Mouse (Mus musculus) forelimb bud, embryonic 11.5 days (tissue): ENCODE results near the gene Car5a.

Source experiments
- DNase-seq: peaks from one replicate; pipeline ENCODE4 v3.0.0-alpha.2; 2012; ENCODE audit warnings: low read depth, low spot score

The Car5a gene

GRCm38 (mm10) chr8:121906542-121907512 is 37.9 kb downstream of the Car5a start:
- peak; percentile 37 for DNase-seq

- no peak for DNase-seq
Measured at GRCm38 (mm10) chr8:121905864-121906263, 38.8 kb downstream of the Car5a start.

GRCm38 (mm10) chr8:121905420-121905819 is 39.3 kb downstream of the Car5a start:
- DNase-seq, result no peak

- DNase-seq, result no peak
Measured at GRCm38 (mm10) chr8:121904999-121905398, 39.7 kb downstream of the Car5a start.

GRCm38 (mm10) chr8:121903977-121904376 is 40.7 kb downstream of the Car5a start:
- no peak for DNase-seq

- peak; percentile 24 for DNase-seq
Measured at GRCm38 (mm10) chr8:121901498-121902236, 43.0 kb downstream of the Car5a start.

- no peak for DNase-seq
Measured at GRCm38 (mm10) chr8:121899180-121900044, 45.3 kb downstream of the Car5a start.

GRCm38 (mm10) chr8:121898401-121898931 is 46.2 kb downstream of the Car5a start:
- peak; percentile 70 for DNase-seq

- peak; percentile 55 for DNase-seq
Measured at GRCm38 (mm10) chr8:121897871-121898381, 46.8 kb downstream of the Car5a start.

GRCm38 (mm10) chr8:121897205-121897604 is 47.5 kb downstream of the Car5a start:
- DNase-seq, result no peak

- DNase-seq, result no peak
Measured at GRCm38 (mm10) chr8:121896476-121897145, 48.1 kb downstream of the Car5a start.

GRCm38 (mm10) chr8:121895910-121896309 is 48.8 kb downstream of the Car5a start:
- no peak for DNase-seq

- no peak for DNase-seq
Measured at GRCm38 (mm10) chr8:121892875-121893274, 51.8 kb downstream of the Car5a start.

- no peak for DNase-seq
Measured at GRCm38 (mm10) chr8:121889810-121890785, 54.6 kb downstream of the Car5a start.

- no peak for DNase-seq
Measured at GRCm38 (mm10) chr8:121889317-121889716, 55.4 kb downstream of the Car5a start.

GRCm38 (mm10) chr8:121887547-121887946 is 57.2 kb downstream of the Car5a start:
- no peak for DNase-seq

- DNase-seq, result no peak
Measured at GRCm38 (mm10) chr8:121885433-121885832, 59.3 kb downstream of the Car5a start.

- no peak for DNase-seq
Measured at GRCm38 (mm10) chr8:121885001-121885400, 59.7 kb downstream of the Car5a start.

GRCm38 (mm10) chr8:121884181-121884580 is 60.5 kb downstream of the Car5a start:
- DNase-seq, result no peak
